Mouse (Mus musculus): ENCODE measurements at regions not wholly inside any gene's neighbourhood (a gene's known extent, or its start where the extent isn't known, plus 50 kb on each side); places are given as distances from the start of the nearest gene placed in this dataset.
A peak's percentile ranks its signal among the peaks of the same experiment; 100 is the strongest.

- TF ChIP-seq CHD2 (IDR thresholded peaks at IDR 0.05; ENCODE audit: low read depth, low read length) (no peak), ZNF384 (IDR thresholded peaks at IDR 0.05; ENCODE audit: low read depth, low read length) (no peak), ZC3H11A (IDR thresholded peaks at IDR 0.05; ENCODE audit: borderline replicate concordance, low read depth, low read length) (no peak), MAFK (IDR thresholded peaks at IDR 0.05; ENCODE audit: insufficient read depth, low read depth, low read length) (no peak), HCFC1 (IDR thresholded peaks at IDR 0.05; ENCODE audit: borderline replicate concordance, insufficient read depth, low read length) (no peak)
- H3K36me3 ChIP-seq (ENCODE audit: control insufficient read depth, insufficient read depth, low read length, poor library complexity, severe bottlenecking): no peaks in the 10 kb centered on the region
- peak overlapping the region; percentile 81 for H3K27ac ChIP-seq (ENCODE audit: insufficient read depth, low read depth, low read length, poor library complexity, severe bottlenecking)
- no peak overlapping the region for H3K9ac ChIP-seq (ENCODE audit: insufficient read depth, low read depth, low read length, poor library complexity, severe bottlenecking)
- no peak for DNase-seq (ENCODE audit: low read depth, low spot score)
- in situ Hi-C loops (cut with MboI; ENCODE audit: low sequenced_read_pairs in 2 of 2, unreplicated experiment in 2 of 2): no loop called here
- no peak overlapping the region for H3K4me3 ChIP-seq (ENCODE audit: insufficient read depth in 1 of 2, low read depth in 1 of 2, low read length in 2 of 2, poor library complexity in 1 of 2, severe bottlenecking in 1 of 2)
- H3K4me1 ChIP-seq (ENCODE audit: control insufficient read depth in 2 of 2, insufficient read depth in 2 of 2, low read length in 2 of 2, poor library complexity in 1 of 2): no peaks in the 10 kb centered on the region; a peak in 1 of 4 replicates
- no peaks in the 10 kb centered on the region for H3K9me3 ChIP-seq (ENCODE audit: control insufficient read depth, insufficient read depth, low read depth, low read length)
Observed at GRCm38 (mm10) chr15:37867446-37867845, 442.1 kb downstream of the 4930447A16Rik start.
